Mouse (Mus musculus) adrenal gland, postnatal 10 days (tissue): ENCODE results near the gene Pfkfb2. TPM values are rescaled to one million over a fixed set of nuclear protein-coding genes. Genes with fewer than 3 reads are reported as not detected.

Source experiments
- DNase-seq: peaks from one replicate; pipeline ENCODE4 v3.0.0; 2021; ENCODE audit warnings: mixed read lengths
- long read RNA-seq, 2 experiments: library from polyadenylated mRNA; stranded (forward); transcript quantifications; one replicate each; pipeline ENCODE4 v2.0.0; 2021
- total RNA-seq, 2 experiments: library from RNA; stranded (reverse); gene quantifications; 2 replicates each; pipeline ENCODE4 v1.2.3; 2021

Pfkfb2 gene
- total RNA-seq = 10 to 100 TPM; 16.1 to 22.1 TPM
- long read RNA-seq, experiment 1, partial matches to known transcripts = 0 of 3 reads
- long read RNA-seq, experiment 1, other reads (novel, unspliced or antisense) = 3 of 3 reads
- long read RNA-seq, experiment 2, partial matches to known transcripts = 0 of 6 reads
- long read RNA-seq, experiment 2, other reads (novel, unspliced or antisense) = 6 of 6 reads

GRCm38 (mm10) chr1:130729153-130729552 is at the start of gene Pfkfb2:
Gene Pfkfb2, minus strand, starts transcription at chr1:130729253.
- no peak for DNase-seq

GRCm38 (mm10) chr1:130776645-130777044 is 47.6 kb upstream of the Pfkfb2 start:
- DNase-seq = no peak

- DNase-seq = no peak
Observed at GRCm38 (mm10) chr1:130775691-130776331, 46.8 kb upstream of the Pfkfb2 start.

GRCm38 (mm10) chr1:130775234-130775633 is 46.2 kb upstream of the Pfkfb2 start:
- no peak for DNase-seq

GRCm38 (mm10) chr1:130770981-130771494 is 42.0 kb upstream of the Pfkfb2 start:
- no peak for DNase-seq

GRCm38 (mm10) chr1:130770487-130770886 is 41.4 kb upstream of the Pfkfb2 start:
- DNase-seq = no peak

- DNase-seq = no peak
Observed at GRCm38 (mm10) chr1:130769925-130770324, 40.9 kb upstream of the Pfkfb2 start.

- DNase-seq = peak; percentile 14
Observed at GRCm38 (mm10) chr1:130767066-130767465, 38.0 kb upstream of the Pfkfb2 start.

- no peak for DNase-seq
Observed at GRCm38 (mm10) chr1:130764027-130764461, 35.0 kb upstream of the Pfkfb2 start.

- no peak for DNase-seq
Observed at GRCm38 (mm10) chr1:130762045-130762760, 33.1 kb upstream of the Pfkfb2 start.

- DNase-seq = no peak
Observed at GRCm38 (mm10) chr1:130761597-130761996, 32.5 kb upstream of the Pfkfb2 start.

GRCm38 (mm10) chr1:130759689-130760088 is 30.6 kb upstream of the Pfkfb2 start:
- no peak for DNase-seq

GRCm38 (mm10) chr1:130746819-130747218 is 17.8 kb upstream of the Pfkfb2 start:
- DNase-seq = no peak

GRCm38 (mm10) chr1:130745591-130745990 is 16.5 kb upstream of the Pfkfb2 start:
- DNase-seq = no peak

- DNase-seq = no peak
Observed at GRCm38 (mm10) chr1:130744961-130745360, 15.9 kb upstream of the Pfkfb2 start.

GRCm38 (mm10) chr1:130744217-130744616 is 15.2 kb upstream of the Pfkfb2 start:
- no peak for DNase-seq

- DNase-seq = no peak
Observed at GRCm38 (mm10) chr1:130743775-130744174, 14.7 kb upstream of the Pfkfb2 start.

- DNase-seq = no peak
Observed at GRCm38 (mm10) chr1:130742201-130742600, 13.1 kb upstream of the Pfkfb2 start.

GRCm38 (mm10) chr1:130740781-130741720 is 12.0 kb upstream of the Pfkfb2 start:
- no peak for DNase-seq

- DNase-seq = peak; percentile 57
Observed at GRCm38 (mm10) chr1:130740227-130740648, 11.2 kb upstream of the Pfkfb2 start.

GRCm38 (mm10) chr1:130739636-130740035 is 10.6 kb upstream of the Pfkfb2 start:
- DNase-seq = no peak

- DNase-seq = no peak
Observed at GRCm38 (mm10) chr1:130738551-130739106, 9.6 kb upstream of the Pfkfb2 start.
